Mouse (Mus musculus) embryonic facial prominence, embryonic 11.5 days (tissue): ENCODE data around the gene Gm7942. TPM values are rescaled to one million over a fixed set of nuclear protein-coding genes. Genes with fewer than 3 reads are reported as not detected.
"Not testable (repeated sequence)": the region's sequence is repeated elsewhere in the genome, so short reads cannot be mapped to it uniquely, and the experiment has no call there.

Source experiments
- ATAC-seq: fragments of 200-750 bp; cut with Nextera tagmentation; replicated peaks from 2 replicates; pipeline ENCODE4 v1.8.0; 2017; ENCODE audit warnings: low read depth; ENCODE audit not compliant: insufficient number of reproducible peaks, low FRiP score, low TSS enrichment
- DNase-seq: peaks from one replicate; pipeline ENCODE4 v3.0.0-alpha.2; 2015; ENCODE audit warnings: low spot score
- H3K27ac ChIP-seq: fragments of 300-500 bp; sonication (generic); replicated peaks from 2 replicates; pipeline ENCODE4 v1.5.1; 2014; ENCODE audit warnings: mild to moderate bottlenecking, low read depth, low read length, control low read depth
- H3K27me3 ChIP-seq: fragments of 300-500 bp; sonication (generic); 2 replicates; pipeline ENCODE4 v1.6.1; 2014; ENCODE audit warnings: mild to moderate bottlenecking, low read length, moderate library complexity, mixed read lengths; ENCODE audit not compliant: control insufficient read depth, insufficient read depth
- H3K36me3 ChIP-seq: fragments of 300-500 bp; sonication (generic); replicated peaks from 2 replicates; pipeline ENCODE4 v1.6.1; 2014; ENCODE audit warnings: low read depth, mild to moderate bottlenecking, low read length, moderate library complexity, mixed read lengths; ENCODE audit not compliant: control insufficient read depth, insufficient read depth
- H3K4me1 ChIP-seq: fragments of 300-500 bp; sonication (generic); 2 replicates; pipeline ENCODE4 v1.6.1; 2014; ENCODE audit warnings: low read length, mixed read lengths; ENCODE audit not compliant: control insufficient read depth, insufficient read depth
- H3K4me2 ChIP-seq: fragments of 300-500 bp; sonication (generic); 2 replicates; pipeline ENCODE4 v1.6.1; 2014; ENCODE audit warnings: low read depth, mild to moderate bottlenecking, control low read depth, low read length, moderate library complexity
- H3K4me3 ChIP-seq: fragments of 300-500 bp; sonication (generic); 2 replicates; pipeline ENCODE4 v1.5.1; 2014; ENCODE audit warnings: low read depth, low read length, control low read depth
- H3K9ac ChIP-seq: fragments of 300-500 bp; sonication (generic); replicated peaks from 2 replicates; pipeline ENCODE4 v1.6.1; 2014; ENCODE audit warnings: mild to moderate bottlenecking, control low read depth, low read length
- H3K9me3 ChIP-seq: fragments of 300-500 bp; sonication (generic); replicated peaks from 2 replicates; pipeline ENCODE4 v1.6.1; 2016; ENCODE audit warnings: mild to moderate bottlenecking, low read length, inconsistent platforms, mixed read lengths; ENCODE audit not compliant: control insufficient read depth
- WGBS: fragments of 180-500 bp; shearing (Covaris S2); extraction: QIAGEN DNeasy Blood & Tissue Kit; methylation state at CpG from one replicate; pipeline ENCODE4 v1.1.7; 2014; 5-methylcytosine and 5-hydroxymethylcytosine counted together
- polyA plus RNA-seq: library from polyadenylated mRNA; unstranded; fragments of >200 nt; fragmentation: Nextera tagmentation; extraction: Ambion mirVana; gene quantifications from 2 replicates; pipeline ENCODE4 v1.2.1, GENCODE M21; 2014

The Gm7942 gene
- not detected in 2 replicates for polyA plus RNA-seq

DNA sequence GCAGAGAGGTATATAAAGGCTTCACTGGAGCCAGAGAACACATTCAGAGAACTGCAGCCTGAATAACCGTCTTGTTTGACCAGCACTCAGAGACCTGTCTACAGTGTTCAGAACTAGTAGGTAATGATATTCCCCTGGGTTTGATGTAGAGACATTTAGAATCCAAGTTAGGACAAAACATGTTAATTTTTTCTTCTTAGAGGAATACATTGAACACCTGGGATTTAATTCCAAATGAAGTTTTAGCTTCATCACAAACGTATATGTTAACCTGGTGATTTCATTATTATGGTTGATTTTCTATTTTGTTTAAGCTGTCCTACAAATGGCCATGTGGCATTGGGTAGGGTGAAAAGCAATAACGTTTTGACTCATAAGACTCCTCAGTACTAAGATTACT is at the start of gene Gm7942:
TSS of gene Gm7942 (plus strand) at position 301 of the 400 bp plus-strand sequence.
- not testable (repeated sequence) for H3K27me3 ChIP-seq, H3K36me3 ChIP-seq, DNase-seq, H3K27ac ChIP-seq, H3K9ac ChIP-seq, ATAC-seq, H3K9me3 ChIP-seq, H3K4me3 ChIP-seq, H3K4me2 ChIP-seq, H3K4me1 ChIP-seq
- WGBS, result no CpG with 5 or more reads among the region's 3 CpGs

Other genes with a start within 250 kb of the Gm7942 start
- gene Gm3183, start 241.5 kb upstream of the Gm7942 start, polyA plus RNA-seq, result not detected in 2 replicates
- gene Gm6367, start 118.3 kb upstream of the Gm7942 start, polyA plus RNA-seq, result not detected in 2 replicates
- gene Gm16513, start 75.7 kb downstream of the Gm7942 start, polyA plus RNA-seq, result not detected in 2 replicates
- not detected in 2 replicates for gene Gm10424, start 165.8 kb downstream of the Gm7942 start, polyA plus RNA-seq
- gene Gm3259, start 199.0 kb downstream of the Gm7942 start, polyA plus RNA-seq, result not detected in 2 replicates